Mouse (Mus musculus) midbrain, embryonic 13.5 days (tissue): ENCODE results near the gene Fn3krp. TPM values are rescaled to one million over a fixed set of nuclear protein-coding genes. Genes with fewer than 3 reads are reported as not detected.

ENCODE experiments used
- ATAC-seq: fragments of 200-750 bp; cut with Nextera tagmentation; 2 replicates; pipeline ENCODE4 v1.8.0; 2017; ENCODE audit warnings: mild to moderate bottlenecking, moderate TSS enrichment, moderate library complexity
- H3K27ac ChIP-seq: fragments of 300-500 bp; sonication (generic); 2 replicates; pipeline ENCODE4 v1.5.1; 2015; ENCODE audit warnings: inconsistent platforms, mild to moderate bottlenecking, moderate library complexity
- H3K27me3 ChIP-seq: fragments of 300-500 bp; sonication (generic); 2 replicates; pipeline ENCODE4 v1.6.1; 2015; ENCODE audit warnings: mild to moderate bottlenecking, inconsistent platforms
- H3K36me3 ChIP-seq: fragments of 300-500 bp; sonication (generic); 2 replicates; pipeline ENCODE4 v1.6.1; 2015; ENCODE audit warnings: mild to moderate bottlenecking, inconsistent platforms
- H3K4me1 ChIP-seq: fragments of 300-500 bp; sonication (generic); replicated peaks from 2 replicates; pipeline ENCODE4 v1.6.1; 2015; ENCODE audit warnings: inconsistent platforms
- H3K4me2 ChIP-seq: fragments of 300-500 bp; sonication (generic); replicated peaks from 2 replicates; pipeline ENCODE4 v1.6.1; 2015; ENCODE audit warnings: moderate library complexity, mild to moderate bottlenecking, inconsistent platforms
- H3K4me3 ChIP-seq: fragments of 300-500 bp; sonication (generic); replicated peaks from 2 replicates; pipeline ENCODE4 v1.5.1; 2015; ENCODE audit warnings: mild to moderate bottlenecking, inconsistent platforms
- H3K9ac ChIP-seq: fragments of 300-500 bp; sonication (generic); replicated peaks from 2 replicates; pipeline ENCODE4 v1.6.1; 2015; ENCODE audit warnings: mild to moderate bottlenecking, inconsistent platforms
- H3K9me3 ChIP-seq: fragments of 300-500 bp; sonication (generic); 2 replicates; pipeline ENCODE4 v1.6.1; 2016; ENCODE audit warnings: mild to moderate bottlenecking, inconsistent platforms
- WGBS: fragments of 180-500 bp; shearing (Covaris S2); methylation state at CpG from one replicate; pipeline ENCODE4 v1.1.7; 2015; 5-methylcytosine and 5-hydroxymethylcytosine counted together
- polyA plus RNA-seq: library from polyadenylated mRNA; unstranded; fragments of >200 nt; fragmentation: Nextera tagmentation; extraction: Ambion mirVana; gene quantifications from 2 replicates; pipeline ENCODE4 v1.2.1, GENCODE M21; 2015

The Fn3krp gene
- polyA plus RNA-seq, 1 experiment from 2014 or later, result 11.7 TPM

DNA sequence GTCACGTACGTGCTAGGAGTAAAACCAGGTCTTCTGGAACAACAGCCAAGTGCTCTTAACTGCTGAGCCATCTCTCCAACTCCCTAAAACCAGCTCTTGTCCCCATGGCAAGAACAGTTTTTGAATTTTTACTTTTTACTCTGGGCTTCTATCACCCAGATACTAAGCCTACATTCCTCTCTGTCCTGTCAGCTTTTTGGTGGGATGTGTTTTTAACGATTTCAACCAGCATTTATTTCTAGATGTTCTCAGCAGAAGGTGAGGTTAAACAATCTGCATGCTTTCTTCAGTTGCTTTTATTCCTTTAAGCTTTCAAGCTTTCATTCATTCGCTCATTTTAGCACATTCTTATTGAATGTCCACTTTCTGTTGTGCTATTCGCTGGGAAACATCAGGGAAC is 3.2 kb upstream of the Fn3krp start:
- H3K9ac ChIP-seq, result no peak overlapping the region
- no peak overlapping the region for H3K4me2 ChIP-seq
- no peak overlapping the region for H3K27ac ChIP-seq
- no peak for ATAC-seq
- H3K4me1 ChIP-seq, result peaks cover 12% of the 10 kb centered on the region
- H3K4me3 ChIP-seq, result no peak overlapping the region
- no peaks in the 10 kb centered on the region for H3K9me3 ChIP-seq
- H3K36me3 ChIP-seq, result no peaks in the 10 kb centered on the region
- H3K27me3 ChIP-seq, result no peaks in the 10 kb centered on the region
- WGBS, result 84% methylated on average over 5 of the region's 5 CpGs

DNA sequence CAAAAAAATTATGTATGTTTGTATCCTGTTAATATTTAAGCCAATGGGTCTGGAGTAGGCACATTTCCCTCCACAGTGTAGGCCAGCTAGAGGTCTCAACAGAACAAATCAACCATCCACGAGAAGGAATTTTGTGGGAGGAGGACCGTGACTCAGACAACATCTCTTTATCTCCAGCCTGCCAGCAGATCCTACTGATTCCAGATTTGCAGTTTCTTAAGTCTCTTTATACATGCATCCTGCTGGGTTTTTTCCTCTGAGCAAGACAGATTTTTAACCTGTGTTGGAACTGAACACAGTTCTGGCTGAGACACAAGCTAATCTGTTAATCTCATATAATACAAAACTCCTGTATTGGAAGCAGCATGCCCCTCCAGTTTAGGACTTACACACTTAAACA is 2.3 kb upstream of the Fn3krp start:
- Histone ChIP-seq H3K27me3 (no peaks in the 10 kb centered on the region), H3K4me3 (no peak overlapping the region), H3K9ac (no peak overlapping the region), H3K4me2 (no peak overlapping the region), H3K9me3 (no peaks in the 10 kb centered on the region), H3K4me1 (peaks cover 12% of the 10 kb centered on the region), H3K36me3 (no peaks in the 10 kb centered on the region), H3K27ac (no peak overlapping the region)
- WGBS, result 58% methylated on average over 2 of the region's 2 CpGs
- no peak for ATAC-seq

DNA sequence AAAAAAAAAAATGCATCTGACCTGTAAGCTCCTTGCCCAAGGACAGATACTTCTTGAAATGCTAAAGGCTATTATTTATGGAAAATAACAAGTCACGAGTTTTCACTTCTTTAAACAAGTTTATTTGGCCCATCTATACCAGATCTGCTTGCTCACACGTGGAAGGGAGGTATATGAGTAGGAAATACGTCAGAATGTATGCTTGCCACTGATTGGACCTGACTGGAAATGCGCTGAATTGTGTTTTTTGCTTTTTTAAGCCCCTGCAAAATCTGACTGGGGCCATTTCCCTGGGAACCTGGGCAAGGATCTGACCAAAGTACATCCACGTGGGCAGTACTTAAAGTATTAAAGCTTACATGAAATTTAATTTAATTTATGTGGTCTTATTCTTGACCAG is 822 bp upstream of the Fn3krp start:
- WGBS, result 48% methylated on average over 5 of the region's 5 CpGs
- peak overlapping the region; percentile 83 for H3K4me2 ChIP-seq
- no peaks in the 10 kb centered on the region for H3K9me3 ChIP-seq
- H3K4me3 ChIP-seq, result peak overlapping the region; percentile 78
- no peak for ATAC-seq
- H3K27me3 ChIP-seq, result no peaks in the 10 kb centered on the region
- no peak overlapping the region for H3K27ac ChIP-seq
- peak overlapping the region; percentile 65; the same call in 1 of the 2 replicates for H3K9ac ChIP-seq
- no peaks in the 10 kb centered on the region for H3K36me3 ChIP-seq
- peaks cover 12% of the 10 kb centered on the region for H3K4me1 ChIP-seq

DNA sequence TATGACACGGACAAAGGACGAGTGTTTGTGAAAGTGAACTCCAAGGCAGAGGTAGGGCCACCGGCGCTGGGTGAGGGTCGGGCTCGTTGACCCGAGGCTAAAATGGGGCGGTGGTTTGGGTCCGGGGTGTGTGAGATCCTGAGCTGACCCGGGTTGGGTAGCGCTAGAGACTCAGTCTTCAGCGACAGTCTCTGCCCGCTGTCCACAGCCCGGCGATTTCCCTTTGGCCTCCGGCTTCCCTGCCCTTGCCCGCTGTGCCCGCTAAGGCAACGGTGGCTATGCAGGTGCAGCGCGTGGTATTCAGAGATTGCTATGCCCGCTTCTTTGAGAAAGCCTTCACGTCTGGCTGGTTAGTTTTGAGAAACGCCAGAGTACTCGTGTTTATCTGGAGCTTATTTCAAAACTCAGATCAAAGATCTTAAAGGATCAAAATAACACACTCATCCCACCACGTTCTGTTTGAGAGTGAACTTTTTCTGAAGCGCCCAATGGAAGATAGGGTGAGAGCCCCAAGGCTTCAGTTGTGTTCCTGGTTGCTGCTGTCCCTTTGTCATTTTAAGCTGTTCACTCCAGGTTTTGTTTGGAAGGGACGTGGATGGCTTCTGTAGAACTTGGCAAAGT is 462 bp downstream of the Fn3krp start:
- peak overlapping the region; percentile 83 for H3K4me2 ChIP-seq
- no peaks in the 10 kb centered on the region for H3K27me3 ChIP-seq
- H3K36me3 ChIP-seq, result no peaks in the 10 kb centered on the region
- H3K9me3 ChIP-seq, result no peaks in the 10 kb centered on the region
- WGBS, result 1% methylated on average over 28 of the region's 28 CpGs
- peak overlapping the region; percentile 78 for H3K4me3 ChIP-seq
- peaks cover 12% of the 10 kb centered on the region for H3K4me1 ChIP-seq
- no peak overlapping the region for H3K27ac ChIP-seq
- peak; percentile 82; the same call in 1 of the 2 replicates for ATAC-seq
- H3K9ac ChIP-seq, result peak overlapping the region; percentile 76

DNA sequence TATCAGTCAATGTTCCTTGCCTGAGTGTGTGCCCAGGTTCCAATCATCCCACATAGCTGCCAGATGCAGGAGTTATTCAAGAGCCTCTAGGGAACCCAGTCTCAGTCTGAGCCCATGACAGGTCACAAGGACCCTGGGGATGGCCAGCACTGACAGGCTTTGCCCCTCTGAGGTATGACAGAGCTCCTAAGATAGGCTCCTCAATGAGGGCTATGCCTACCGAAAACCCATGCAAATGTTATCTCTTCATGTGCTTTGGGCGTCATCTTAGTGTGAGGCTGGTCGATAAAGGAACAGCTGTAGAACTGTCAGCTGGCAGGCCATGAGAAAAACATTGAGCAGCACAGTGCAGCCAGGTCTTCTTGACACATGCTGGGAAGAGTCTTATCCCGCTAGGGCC is 12.2 kb downstream of the Fn3krp start:
- ATAC-seq, result no peak
- Histone ChIP-seq H3K9ac (no peak overlapping the region), H3K27ac (no peak overlapping the region), H3K9me3 (no peaks in the 10 kb centered on the region), H3K4me3 (no peak overlapping the region), H3K36me3 (peaks cover 22% of the 10 kb centered on the region), H3K27me3 (no peaks in the 10 kb centered on the region), H3K4me2 (0 out of 2 replicates have a peak overlapping the region, but pooled peaks have one; percentile 74), H3K4me1 (peaks cover 15% of the 10 kb centered on the region)
- 89% methylated on average over 4 of the region's 4 CpGs for WGBS

DNA sequence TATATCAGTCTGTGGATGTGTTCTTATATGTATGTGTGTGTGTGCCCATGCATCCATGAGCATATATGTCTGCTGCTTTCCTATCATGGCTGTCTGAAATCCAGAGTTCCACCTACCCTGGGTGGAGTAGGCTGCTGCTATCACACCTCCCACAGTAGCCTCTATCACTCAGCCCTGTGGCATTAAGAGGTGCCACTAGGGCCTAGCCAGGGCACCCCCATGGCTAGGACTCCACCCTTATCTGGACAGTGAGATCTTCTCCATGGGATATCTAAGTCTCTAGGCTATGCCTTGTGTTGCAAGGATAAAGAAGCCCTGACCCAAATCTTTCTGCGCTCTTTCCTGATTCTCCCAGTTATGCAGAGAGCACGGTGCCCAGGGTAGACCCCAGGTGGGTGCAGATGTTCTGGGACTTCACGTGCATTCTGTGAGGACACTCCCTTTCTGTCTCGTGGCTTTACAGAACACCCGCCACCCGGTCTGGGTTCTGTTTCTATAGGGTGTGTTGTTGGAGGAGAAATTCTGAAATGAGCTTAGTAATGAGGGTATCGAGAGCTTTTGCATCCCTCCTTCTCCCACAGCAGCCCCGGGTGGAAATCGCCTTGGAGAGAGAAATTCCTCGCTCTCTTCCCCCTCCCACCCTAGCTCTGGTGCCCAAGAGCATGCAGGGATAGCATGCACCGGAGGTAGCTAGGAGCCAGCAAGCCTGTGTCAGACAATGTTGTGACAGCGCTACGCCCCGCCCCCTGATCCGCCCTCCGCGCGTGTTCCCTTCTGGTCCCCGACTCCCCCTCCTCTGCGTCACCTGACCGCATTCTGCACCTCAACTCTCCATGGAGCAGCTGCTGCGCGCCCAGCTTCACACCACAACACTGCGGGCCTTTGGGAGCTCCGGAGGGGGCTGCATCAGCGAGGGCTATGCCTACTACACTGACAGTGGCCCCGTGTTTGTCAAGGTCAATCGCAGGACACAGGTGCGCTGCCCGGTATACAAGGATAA is 13.3 kb downstream of the Fn3krp start, which contains the start of gene Fn3k:
TSS of gene Fn3k (plus strand) at position 758 of the 1,000 bp plus-strand sequence.
- WGBS, result 7% methylated on average over 30 of the region's 30 CpGs
- peak; percentile 98 for ATAC-seq
- H3K27ac ChIP-seq, result peak within 1 kb of the TSS; percentile 56
- peaks cover 11% of the 10 kb centered on the region for H3K36me3 ChIP-seq
- H3K4me1 ChIP-seq, result peaks cover 18% of the 10 kb centered on the region
- peak within 1 kb of the TSS; percentile 66 for H3K9ac ChIP-seq
- H3K27me3 ChIP-seq, result no peaks in the 10 kb centered on the region
- no peaks in the 10 kb centered on the region for H3K9me3 ChIP-seq
- H3K4me2 ChIP-seq, result peak within 1 kb of the TSS; percentile 74
- H3K4me3 ChIP-seq, result peak within 1 kb of the TSS; percentile 48

DNA sequence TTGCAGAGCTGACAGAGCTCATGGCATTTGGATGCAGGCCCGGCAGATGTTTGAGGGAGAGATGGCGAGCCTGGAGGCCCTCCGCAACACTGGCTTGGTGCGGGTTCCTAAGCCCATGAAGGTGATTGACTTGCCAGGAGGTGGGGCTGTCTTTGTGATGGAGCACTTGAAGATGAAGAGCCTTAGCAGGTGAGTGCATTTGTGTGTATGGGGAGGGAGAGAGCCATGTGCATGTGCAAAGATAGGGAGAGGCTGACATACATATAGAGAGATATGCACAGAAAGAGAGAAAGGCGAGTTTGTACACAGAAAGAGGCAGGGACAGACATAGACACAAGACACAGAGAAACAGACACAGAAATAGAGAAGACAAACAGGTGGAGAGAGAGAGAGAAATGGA is 16.0 kb downstream of the Fn3krp start:
- Histone ChIP-seq H3K27ac (no peak overlapping the region), H3K4me1 (peaks cover 21% of the 10 kb centered on the region), H3K4me2 (no peak overlapping the region), H3K4me3 (no peak overlapping the region), H3K36me3 (no peaks in the 10 kb centered on the region), H3K27me3 (no peaks in the 10 kb centered on the region), H3K9me3 (no peaks in the 10 kb centered on the region), H3K9ac (no peak overlapping the region)
- 78% methylated on average over 5 of the region's 5 CpGs for WGBS
- no peak for ATAC-seq

DNA sequence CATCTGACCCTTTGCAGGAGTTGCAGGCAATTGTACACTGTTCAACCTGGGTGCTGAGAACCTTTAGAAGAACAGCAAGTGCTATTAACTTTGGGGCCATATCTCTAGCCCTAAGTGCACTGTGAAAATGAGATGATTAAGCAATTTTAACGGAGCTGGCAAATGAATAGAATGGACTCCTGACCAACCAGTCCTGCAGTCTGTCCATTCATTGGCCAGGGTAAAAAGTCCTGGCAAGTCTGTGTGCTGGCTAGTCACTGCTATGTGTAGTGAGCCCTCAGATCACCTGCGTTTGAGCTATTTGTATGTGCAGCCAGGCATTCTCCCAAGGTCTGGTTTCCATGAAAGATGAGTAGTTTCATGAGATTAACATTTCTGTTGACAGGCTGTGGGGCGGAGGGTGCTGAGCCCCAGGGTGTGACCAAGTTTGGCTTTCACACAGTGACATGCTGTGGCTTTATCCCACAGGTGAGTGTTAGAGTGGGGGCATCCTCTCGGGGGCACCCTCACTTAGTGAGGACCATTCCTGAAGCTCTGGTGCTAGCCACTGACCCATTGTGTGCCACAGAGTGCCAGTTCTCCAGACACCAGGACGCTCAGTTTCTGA is 18.6 kb downstream of the Fn3krp start:
- H3K9ac ChIP-seq, result no peak overlapping the region
- H3K36me3 ChIP-seq, result no peaks in the 10 kb centered on the region
- no peaks in the 10 kb centered on the region for H3K9me3 ChIP-seq
- no peak for ATAC-seq
- H3K27me3 ChIP-seq, result no peaks in the 10 kb centered on the region; the same call in 1 of the 2 replicates
- no peak overlapping the region for H3K4me2 ChIP-seq
- 75% methylated on average over 5 of the region's 5 CpGs for WGBS
- H3K4me1 ChIP-seq, result peaks cover 12% of the 10 kb centered on the region; the same call in 1 of the 2 replicates
- H3K27ac ChIP-seq, result no peak overlapping the region
- no peak overlapping the region for H3K4me3 ChIP-seq

DNA sequence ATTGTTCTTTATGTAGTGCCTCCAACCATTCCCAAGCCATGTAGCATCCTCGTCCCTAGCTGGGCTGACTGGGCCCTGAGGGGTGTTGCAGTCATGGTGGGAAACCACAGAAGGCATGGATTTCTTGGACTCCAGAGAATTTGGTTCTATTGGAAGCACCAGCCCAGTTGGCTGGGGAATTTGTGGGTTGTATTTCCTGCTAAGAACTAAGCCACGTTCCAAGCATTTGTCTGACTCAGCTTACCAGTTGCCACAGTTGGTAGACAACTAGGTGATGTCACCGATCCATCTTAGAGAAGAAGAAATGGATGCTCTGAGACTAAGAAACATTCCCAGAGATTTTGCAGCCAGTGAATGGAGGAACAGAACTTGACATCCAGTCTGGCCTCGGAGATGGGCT is 20.5 kb downstream of the Fn3krp start:
- Histone ChIP-seq H3K27ac (no peak overlapping the region), H3K9me3 (no peaks in the 10 kb centered on the region), H3K4me2 (no peak overlapping the region), H3K36me3 (no peaks in the 10 kb centered on the region), H3K4me3 (no peak overlapping the region), H3K4me1 (0 out of 2 replicates have a peak, but pooled peaks cover 7% of the 10 kb centered on the region), H3K9ac (no peak overlapping the region), H3K27me3 (no peaks in the 10 kb centered on the region; the same call in 1 of the 2 replicates)
- no peak for ATAC-seq
- WGBS, result 91% methylated on average over 4 of the region's 4 CpGs

DNA sequence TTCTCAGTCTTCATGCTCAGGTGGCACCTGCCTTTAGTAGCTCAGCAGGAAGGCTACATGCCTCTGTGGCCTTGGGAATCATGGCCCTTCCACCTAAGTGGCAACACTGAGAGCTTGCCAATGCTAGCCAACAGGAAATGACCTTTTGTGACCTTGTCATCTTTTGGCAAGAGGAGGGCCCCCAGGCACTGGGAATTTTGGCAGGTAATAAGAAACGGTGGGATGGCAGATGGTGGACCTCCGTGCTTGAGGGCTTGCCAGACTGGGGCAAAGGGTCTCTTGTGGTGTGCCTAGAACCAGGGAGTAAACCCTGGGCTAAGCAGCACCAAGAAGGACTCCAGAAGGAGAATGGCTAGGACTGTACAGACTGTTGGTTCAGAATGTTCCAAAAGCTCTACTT is 20.9 kb downstream of the Fn3krp start:
- no peak overlapping the region for H3K4me3 ChIP-seq
- ATAC-seq, result no peak
- H3K9ac ChIP-seq, result no peak overlapping the region
- H3K4me2 ChIP-seq, result no peak overlapping the region
- no peaks in the 10 kb centered on the region for H3K36me3 ChIP-seq
- WGBS, result 78% methylated on average over 2 of the region's 2 CpGs
- no peaks in the 10 kb centered on the region for H3K9me3 ChIP-seq
- no peaks in the 10 kb centered on the region; the same call in 1 of the 2 replicates for H3K27me3 ChIP-seq
- no peak overlapping the region for H3K27ac ChIP-seq
- 0 out of 2 replicates have a peak, but pooled peaks cover 7% of the 10 kb centered on the region for H3K4me1 ChIP-seq

DNA sequence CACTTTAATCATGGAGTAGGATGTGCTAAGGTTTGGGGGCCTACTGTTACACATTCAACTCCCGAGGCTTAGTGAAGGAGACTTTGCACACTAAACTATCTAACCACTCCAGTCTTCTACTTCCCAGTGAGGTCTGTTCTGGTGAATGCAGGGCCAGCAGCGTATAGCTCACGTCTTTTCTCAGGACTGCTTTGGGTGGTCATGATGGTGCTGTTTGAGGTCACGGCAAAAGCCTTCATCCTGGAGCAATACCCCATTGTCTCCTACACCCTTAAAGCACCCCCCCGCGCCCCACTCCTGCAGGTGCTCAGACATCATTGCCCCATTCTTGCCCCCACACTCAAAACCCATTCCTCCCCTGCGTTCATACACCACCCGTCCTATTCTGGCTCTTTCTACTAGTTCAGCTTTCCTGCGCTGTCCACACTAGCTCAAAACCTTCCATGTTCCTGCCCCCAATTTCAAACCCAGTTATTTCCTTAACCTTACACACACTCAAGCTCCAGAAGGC is 30.1 kb downstream of the Fn3krp start:
- WGBS, result 22% methylated on average over 9 of the region's 9 CpGs
- H3K27me3 ChIP-seq, result no peaks in the 10 kb centered on the region
- peak overlapping the region; percentile 60; the same call in 1 of the 2 replicates for H3K27ac ChIP-seq
- H3K4me1 ChIP-seq, result peaks cover 22% of the 10 kb centered on the region
- H3K9ac ChIP-seq, result peak overlapping the region; percentile 41; the same call in 1 of the 2 replicates
- H3K36me3 ChIP-seq, result peaks cover 12% of the 10 kb centered on the region
- H3K4me2 ChIP-seq, result peak overlapping the region; percentile 83
- no peaks in the 10 kb centered on the region for H3K9me3 ChIP-seq
- peak; percentile 65 for ATAC-seq
- H3K4me3 ChIP-seq, result peak overlapping the region; percentile 73
